Mouse (Mus musculus) induced T-regulatory cell, adult 2 months (primary cell): Measurements from ENCODE around the gene Gls2.

Source experiments
- DNase-seq: peaks from one replicate; pipeline ENCODE4 v3.0.0-alpha.2; 2012; ENCODE audit warnings: low read depth

The Gls2 gene

DNA sequence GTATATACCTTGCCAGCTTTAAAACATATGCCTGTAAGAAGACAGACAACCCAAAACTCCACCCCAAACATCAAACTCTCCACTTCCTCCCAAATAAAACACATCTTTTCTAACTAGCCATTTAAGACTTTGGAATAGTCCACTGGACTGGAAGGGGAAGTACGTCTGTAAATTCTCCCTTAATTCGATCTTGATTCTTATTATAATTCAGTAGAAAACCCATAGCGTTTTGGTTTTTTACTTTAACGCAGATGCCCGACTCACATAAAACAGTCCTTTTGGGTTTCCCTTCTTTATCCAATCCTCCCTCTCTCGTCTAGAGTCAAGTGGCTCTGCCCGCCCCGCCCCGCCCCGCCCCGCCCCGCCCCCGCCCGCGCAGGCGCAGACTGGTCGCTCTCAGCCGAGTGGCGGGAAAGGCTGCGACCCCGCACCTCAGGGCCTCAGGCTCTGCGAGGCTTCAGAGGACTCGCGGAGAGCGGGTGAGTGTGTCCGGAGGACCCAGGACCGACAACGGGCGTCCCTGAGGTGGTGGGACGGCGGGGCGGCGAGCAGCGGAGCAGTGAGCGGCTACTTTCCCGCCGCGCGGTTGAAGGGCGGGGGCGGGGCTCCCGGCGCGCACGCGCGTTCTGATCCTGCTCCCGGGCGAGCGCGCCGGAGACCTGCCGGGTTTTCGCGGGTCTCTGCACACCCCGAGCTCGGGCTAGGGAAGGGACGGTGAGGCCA, 37.6 kb downstream of the Gls2 start, which contains the start of gene Timeless:
Gene Timeless, plus strand, starts transcription at position 369 of the 723 bp plus-strand sequence.
- DNase-seq: peak; percentile 92

DNA sequence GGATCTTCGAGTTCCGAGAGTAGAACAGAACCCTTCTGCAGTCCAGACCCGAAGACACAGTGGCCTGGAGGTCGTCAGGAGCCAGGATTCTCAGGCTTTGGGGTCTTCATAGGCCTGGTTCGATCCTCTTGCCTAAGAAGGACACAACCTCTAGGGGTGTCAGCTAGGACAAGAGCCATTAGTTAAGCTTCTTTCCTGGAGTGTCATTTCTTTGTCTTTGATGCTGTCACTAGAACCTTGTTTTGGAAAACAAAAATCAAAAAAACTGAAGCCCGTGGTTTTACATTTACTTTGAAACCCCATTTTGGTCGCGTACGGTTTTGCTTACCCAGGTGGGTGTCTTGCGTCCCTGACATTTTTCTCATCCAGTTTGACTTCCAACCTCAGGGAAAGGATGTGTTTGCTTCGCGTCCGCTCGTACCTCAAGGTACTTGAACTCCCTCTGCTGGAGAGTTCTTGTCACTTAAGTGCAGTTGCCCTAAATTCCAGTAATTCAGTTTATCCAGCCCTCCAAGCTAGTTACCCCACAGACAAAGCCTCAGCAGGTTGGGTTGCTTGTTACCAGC, 38.2 kb downstream of the Gls2 start:
- DNase-seq: peak; percentile 91

DNA sequence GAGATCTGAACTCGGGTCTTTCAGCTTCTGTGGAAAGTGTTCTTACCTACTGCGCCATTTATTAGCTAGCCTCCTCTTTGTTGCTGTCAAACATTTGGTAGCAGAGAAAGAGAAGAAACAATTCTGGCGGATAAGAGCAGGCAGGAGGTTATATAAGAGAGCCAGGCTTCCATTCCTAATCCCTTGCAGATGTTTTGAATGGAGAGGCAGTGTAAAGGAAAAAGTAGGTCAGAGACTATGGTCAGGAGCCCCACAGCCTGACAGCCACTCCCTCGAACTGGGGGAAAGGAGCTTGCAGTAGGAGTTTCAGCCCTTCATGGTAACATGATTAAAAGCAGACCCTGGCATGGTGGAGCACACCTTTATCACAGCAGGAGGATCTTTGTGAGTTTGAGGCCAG, 42.1 kb downstream of the Gls2 start:
- no peak for DNase-seq

DNA sequence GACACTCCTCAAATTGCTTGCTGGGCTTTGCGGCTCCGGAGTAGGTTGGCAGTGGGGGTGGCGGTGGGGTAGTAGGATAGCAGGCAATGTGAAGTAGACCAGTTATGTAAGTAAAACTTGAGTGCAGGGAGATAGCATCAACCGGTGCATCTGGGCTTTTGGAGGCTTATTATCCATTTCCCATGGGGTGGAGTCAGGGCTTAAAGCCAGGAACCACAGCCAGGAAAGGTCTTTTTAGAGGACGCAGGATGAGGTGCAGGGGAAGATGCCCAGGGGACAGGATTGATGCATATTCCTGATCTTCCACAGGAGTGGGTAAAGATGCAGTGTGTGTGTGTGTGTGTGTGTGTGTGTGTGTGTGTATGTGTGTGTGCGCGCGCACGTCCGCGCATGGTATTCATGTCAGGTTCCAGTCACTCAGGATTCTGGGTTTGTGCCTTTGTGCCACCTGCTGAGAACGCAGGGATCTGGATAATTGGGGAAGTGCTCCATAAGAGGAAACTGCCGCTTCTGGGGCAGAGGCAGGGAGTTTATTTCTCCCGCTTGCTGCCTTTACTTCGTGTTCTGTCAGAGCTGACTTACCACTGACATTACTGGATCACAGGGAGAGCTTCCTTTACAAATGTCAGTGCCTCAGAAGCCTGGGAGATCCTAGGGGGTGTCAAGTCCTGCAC, 43.7 kb downstream of the Gls2 start:
- DNase-seq: no peak

DNA sequence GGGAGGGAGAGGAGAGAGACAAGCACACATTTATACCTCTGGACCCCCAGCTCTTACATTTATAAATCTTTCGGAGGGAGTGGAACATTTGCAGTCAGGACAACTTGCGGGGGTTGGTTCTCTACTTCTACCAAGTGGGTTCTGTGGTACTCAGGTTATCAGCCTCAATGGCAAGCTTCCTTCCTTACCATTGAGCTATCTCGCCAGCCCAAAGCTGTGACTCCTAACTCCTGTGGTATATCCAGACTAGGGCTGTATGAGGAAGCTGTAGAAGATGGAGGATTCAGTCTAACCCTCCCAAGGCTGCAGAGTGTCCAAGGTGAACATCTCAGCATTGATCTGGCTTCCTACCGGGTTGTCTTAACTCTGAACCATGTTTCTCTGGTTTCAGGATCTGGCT, 44.9 kb downstream of the Gls2 start:
- no peak for DNase-seq

DNA sequence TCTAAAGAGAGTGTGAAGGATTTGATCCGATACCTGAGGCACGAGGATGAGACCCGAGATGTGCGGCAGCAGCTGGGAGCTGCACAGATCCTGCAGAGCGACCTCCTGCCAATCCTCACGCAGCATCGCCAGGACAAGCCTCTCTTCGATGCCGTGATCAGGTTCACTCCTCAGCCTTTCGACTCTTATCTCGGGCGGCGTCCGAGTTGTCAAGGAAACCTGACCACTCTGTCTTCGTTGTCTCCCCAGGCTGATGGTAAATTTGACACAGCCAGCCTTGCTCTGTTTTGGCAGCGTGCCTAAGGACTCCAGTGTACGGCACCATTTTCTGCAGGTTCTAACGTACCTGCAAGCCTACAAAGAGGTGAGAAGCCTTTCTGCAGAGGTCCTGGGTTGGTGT, 45.9 kb downstream of the Gls2 start:
- no peak for DNase-seq

DNA sequence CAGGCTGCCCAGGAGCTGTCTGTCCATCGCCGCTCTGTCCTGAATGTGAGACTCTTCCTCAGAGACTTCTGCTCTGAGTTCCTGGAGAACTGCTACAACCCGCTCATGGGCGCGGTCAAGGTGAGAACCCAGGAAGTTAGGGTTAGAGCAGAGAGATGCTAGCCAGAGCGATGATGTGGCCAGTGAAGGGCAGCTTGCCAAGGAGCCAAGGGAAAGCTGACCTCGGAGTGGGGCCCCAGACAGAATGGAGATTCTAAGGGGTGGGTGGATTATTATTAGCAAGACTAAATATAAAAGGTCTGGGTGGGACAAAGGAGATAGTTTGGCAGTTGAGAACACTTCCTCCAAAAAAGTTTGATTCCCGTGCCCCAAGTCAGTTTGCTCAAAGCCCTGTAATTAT, 49.0 kb downstream of the Gls2 start:
- no peak for DNase-seq

DNA sequence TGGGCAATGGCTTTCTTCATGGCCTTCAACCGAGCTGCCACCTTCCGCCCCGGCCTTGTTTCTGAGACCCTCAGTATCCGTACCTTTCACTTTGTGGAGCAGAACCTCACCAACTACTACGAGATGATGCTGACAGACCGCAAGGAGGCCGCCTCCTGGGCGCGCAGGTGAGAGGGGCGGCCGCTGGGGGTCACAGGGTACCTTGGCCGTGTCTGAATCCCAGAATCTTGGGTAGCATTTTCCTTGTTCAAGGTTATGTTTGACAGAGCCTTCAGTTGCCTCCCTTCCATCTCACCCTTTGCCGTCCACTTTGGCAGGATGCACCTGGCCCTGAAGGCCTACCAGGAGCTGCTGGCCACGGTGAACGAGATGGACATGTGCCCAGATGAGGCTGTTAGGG, 49.9 kb downstream of the Gls2 start:
- DNase-seq: no peak

DNA sequence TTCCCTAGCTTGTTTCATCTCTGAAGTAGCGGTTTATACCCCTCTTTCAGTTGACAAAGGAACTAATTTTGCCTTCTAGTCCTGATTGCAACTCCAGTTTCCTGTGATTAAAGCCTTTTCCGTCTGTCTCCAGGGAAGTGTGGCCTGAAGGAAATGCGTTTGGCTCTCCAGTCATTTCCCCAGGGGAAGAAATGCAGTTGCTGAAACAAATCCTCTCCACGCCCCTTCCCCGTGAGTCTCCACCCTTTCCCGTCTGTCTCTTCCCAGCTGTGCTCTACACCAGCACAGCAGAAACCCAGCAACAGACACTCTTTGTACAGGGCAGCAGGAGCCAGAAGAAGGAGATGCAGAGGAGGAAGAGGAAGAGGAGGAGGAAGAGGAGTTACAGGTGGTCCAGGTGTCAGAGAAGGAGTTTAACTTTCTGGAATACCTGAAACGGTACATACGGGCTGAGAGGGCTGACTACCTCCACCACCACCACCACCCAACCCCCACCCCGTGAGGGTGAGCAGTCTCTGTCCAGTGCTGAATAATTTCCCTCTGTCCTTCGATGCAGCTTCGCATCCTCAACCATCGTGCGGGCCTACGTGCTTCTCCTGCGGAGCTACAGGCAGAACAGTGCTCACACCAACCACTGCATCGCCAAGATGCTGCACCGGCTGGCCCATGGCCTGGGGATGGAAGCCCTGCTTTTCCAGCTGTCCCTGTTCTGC, 52.9 kb downstream of the Gls2 start:
- DNase-seq: no peak

DNA sequence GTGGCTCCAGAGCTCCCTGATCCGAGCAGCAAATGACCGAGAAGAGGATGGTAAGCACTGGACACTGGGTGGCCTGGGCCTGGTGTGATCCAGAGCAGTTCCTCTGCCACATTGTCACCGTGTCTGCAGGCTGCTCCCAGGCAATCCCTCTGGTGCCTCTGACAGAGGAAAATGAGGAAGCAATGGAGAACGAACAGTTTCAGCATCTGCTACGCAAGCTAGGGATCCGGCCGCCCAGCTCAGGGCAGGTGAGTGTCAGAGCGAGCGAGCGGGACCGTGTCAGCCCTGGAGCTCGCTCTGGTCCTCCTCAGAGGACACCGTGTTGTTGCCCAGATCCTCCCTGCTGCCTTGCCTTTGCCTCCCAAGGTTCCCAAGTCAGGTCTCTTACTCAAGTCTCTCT, 56.3 kb downstream of the Gls2 start:
- DNase-seq: no peak

DNA sequence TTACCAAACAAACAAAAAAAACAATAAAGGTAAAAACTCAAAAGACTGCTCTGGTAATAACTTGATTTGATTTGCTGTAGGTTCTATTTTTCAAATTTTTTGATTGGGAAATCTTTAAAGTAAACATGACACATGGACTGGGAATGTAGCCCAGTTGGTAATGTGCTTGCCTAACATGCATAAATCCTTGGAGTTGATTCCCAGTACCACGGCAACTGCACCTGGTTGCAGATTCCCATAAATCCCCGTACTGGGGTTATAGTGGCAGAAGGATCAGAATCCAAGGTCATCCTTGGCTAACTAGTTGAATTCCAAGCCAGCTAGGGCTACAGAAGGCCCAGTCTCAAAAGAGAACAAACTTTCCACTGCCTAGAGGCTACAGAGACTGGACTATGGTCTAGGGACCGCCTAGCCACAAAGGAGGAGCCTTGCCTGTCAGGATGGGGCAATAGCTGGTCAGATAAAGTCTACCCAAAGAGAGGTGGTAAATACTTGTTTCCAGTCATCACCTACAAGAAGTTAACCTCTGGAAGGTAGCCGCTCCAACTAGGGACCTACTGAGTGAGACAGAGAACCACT, 59.5 kb downstream of the Gls2 start, which contains the start of gene Apon:
Gene Apon, plus strand, starts transcription at position 420 of the 579 bp plus-strand sequence.
- DNase-seq: no peak

DNA sequence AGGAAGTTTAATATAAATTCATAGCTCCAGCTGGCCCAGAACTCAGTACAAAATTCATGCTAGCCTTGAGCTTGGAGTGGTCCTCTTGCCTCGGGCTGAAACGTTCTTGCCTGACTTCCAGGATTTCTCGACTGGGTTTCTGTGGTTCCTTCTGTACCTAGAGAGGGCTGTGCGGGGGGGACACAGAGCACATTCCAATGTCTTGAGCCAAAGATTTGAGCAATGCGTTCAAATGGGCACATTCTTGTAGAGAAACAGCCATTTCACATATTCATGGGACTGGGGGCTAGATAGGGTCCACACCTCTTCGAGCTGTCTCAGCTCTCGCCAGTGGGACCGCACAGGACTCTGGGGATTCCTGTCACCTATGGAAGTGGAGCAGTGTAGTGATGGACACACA, 61.7 kb downstream of the Gls2 start:
- no peak for DNase-seq

DNA sequence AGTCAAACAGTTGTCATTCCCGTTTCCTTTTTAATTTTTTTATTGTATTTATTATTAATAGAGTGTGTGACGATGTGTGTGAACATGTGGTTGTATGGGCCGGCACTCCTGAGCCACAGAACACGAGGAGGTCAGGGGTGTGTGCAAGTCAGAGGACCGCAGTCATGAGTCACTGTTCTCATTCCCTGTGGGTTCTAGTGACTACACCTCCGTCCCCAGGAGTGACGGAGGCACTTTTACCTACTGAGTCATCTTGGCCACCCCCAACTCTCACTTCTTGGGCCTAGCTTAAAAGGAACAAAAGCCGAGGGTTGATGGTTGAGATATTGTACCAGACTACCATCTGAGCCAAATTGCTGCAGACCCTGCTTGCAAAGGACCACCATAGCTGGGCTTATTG, 62.1 kb downstream of the Gls2 start:
- no peak for DNase-seq

DNA sequence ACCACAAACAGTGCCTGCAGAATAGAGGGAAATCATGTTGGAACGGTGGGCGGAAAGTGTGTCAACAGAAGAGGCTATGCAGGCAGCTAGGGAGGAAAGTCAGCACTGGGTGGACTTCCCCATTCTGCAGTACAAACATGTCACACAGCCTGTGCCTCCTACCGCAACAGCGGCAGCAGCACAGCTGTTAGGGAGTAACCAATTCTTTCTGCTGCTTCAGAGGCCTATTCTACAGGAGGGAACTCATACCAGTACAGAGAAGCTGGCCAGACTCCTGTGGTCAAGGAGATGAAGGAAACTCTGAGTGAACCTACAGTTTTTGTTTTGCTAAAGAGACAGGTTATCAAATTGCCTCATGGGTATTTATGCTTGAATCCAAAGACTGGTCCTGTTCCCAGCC, 64.7 kb downstream of the Gls2 start:
- no peak for DNase-seq
